Mouse (Mus musculus): ENCODE measurements around the gene Brat1.

GRCm38 (mm10) chr5:140675640-140676039 is 29.2 kb upstream of the Brat1 start:
- TF ChIP-seq CTCF (IDR thresholded peaks at IDR 0.05; ENCODE audit: borderline replicate concordance, extremely low read depth, insufficient read depth, insufficient read length): no peak
- no peak for TF ChIP-seq POLR2A (IDR thresholded peaks at IDR 0.05; ENCODE audit: borderline replicate concordance, extremely low read depth, insufficient read depth, insufficient read length, poor library complexity, severe bottlenecking)
